Mouse (Mus musculus) C2C12 (cell line): ENCODE results near the gene Lsp1.

Source experiments
- CEBPB ChIP-seq: IDR thresholded peaks from one replicate; pipeline ENCODE4 v1.6.1; 2011; ENCODE audit warnings: low read depth, mild to moderate bottlenecking, control low read depth, moderate library complexity
- CTCF ChIP-seq: IDR thresholded peaks from one replicate; pipeline ENCODE4 v1.5.1; 2011; ENCODE audit not compliant: control insufficient read depth, insufficient read depth, insufficient read length
- FOSL1 ChIP-seq: IDR thresholded peaks from one replicate; pipeline ENCODE4 v1.8.0; 2011; ENCODE audit warnings: mild to moderate bottlenecking, low read length; ENCODE audit not compliant: poor library complexity, insufficient read depth, severe bottlenecking
- MAX ChIP-seq: IDR thresholded peaks from one replicate; pipeline ENCODE4 v1.6.1; 2011; ENCODE audit warnings: mild to moderate bottlenecking, control low read depth
- MYOD1 ChIP-seq: IDR thresholded peaks from one replicate; pipeline ENCODE4 v1.6.1; 2011; ENCODE audit warnings: low read depth; ENCODE audit not compliant: control insufficient read depth, insufficient read length
- MYOG ChIP-seq: IDR thresholded peaks from one replicate; pipeline ENCODE4 v1.6.1; 2011; ENCODE audit not compliant: control insufficient read depth, insufficient read length; ENCODE audit errors: extremely low read depth
- USF1 ChIP-seq: IDR thresholded peaks from one replicate; pipeline ENCODE4 v1.6.1; 2011; ENCODE audit warnings: low read depth, mild to moderate bottlenecking, control low read depth, moderate library complexity

DNA sequence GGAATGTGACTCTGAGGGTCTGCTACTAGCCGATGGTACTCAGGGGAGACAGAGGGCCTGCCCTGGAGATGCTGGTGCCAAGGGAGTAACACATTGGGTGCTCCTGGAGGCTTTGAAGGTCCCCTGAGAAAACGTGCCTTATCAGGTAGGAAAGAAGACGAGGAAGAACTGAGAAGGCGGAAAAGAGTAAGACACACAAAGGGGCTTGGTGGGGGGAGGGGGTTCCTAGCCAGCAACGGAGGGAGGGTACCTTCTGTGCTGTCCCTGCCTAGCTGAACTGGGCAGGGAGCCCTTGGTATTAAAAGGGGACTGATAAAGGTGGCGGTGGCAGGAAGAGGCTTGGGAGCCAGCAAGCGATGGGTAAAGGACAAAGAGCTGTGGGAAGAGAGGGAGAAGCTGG is 15.0 kb downstream of the Lsp1 start:
- no peak for TF ChIP-seq CTCF
- no peak for TF ChIP-seq MAX
- TF ChIP-seq FOSL1 = no peak
- TF ChIP-seq USF1 = no peak
- no peak for TF ChIP-seq MYOD1
- TF ChIP-seq MYOG = no peak
- TF ChIP-seq CEBPB = no peak
